Mouse (Mus musculus) Patski (cell line): ENCODE results near the gene Mthfd2. TPM values are rescaled to one million over a fixed set of nuclear protein-coding genes. Genes with fewer than 3 reads are reported as not detected.

Experiments used
- ATAC-seq: fragments of 100-300 bp; one replicate; pipeline ENCODE4 v1.8.0; 2021
- CTCF ChIA-PET: fragments of 350-600 bp; sonication (Branson Sonifier 250); formaldehyde crosslinking; loops from one replicate; lab custom pipeline; 2022; ENCODE audit warnings: inconsistent platforms; lab: Charles Lee
- POLR2A ChIA-PET: fragments of 350-600 bp; sonication (Branson Sonifier 250); formaldehyde crosslinking; loops from one replicate; lab custom pipeline; 2022; ENCODE audit warnings: antibody characterized with exemption, inconsistent platforms; lab: Charles Lee
- DNase-seq: peaks from one replicate; pipeline ENCODE4 v3.0.0-alpha.2; 2011; ENCODE audit warnings: low read depth, low spot score
- H3K27me3 ChIP-seq: fragments of 371-371 bp; one replicate; pipeline ENCODE4 v1.5.1; 2021
- CTCF ChIP-seq: fragments of 100-300 bp; IDR thresholded peaks from one replicate; pipeline ENCODE4 v1.5.1; 2021
- in situ Hi-C: fragments of 300-500 bp; cut with MboI; formaldehyde crosslinking; loops from 3 replicates; pipeline ENCODE4 v1.11.1; 2018; ENCODE audit warnings: low pct_unique_long_range_greater_than_20kb, mixed read lengths
- polyA plus RNA-seq: library from polyadenylated mRNA; unstranded; gene quantifications from one replicate; pipeline ENCODE4 v1.2.3, GENCODE M21; 2021

Gene Mthfd2
- 117 TPM for polyA plus RNA-seq

- TF ChIP-seq CTCF: no peak
- ChIA-PET CTCF (interaction anchor here (0.8 to 1.6 kb wide), 2 partner anchors 9 to 14 kb away, joined by 3 to 5 read pairs; no protein-coding TSS in a partner anchor), POLR2A (interaction anchor here (1.2 kb wide), 1 partner anchor 9 kb away, joined by 5 read pairs; no protein-coding TSS in a partner anchor)
- in situ Hi-C loops: no loop called here
- H3K27me3 ChIP-seq: no peaks in the 10 kb centered on the region
- ATAC-seq (peak; percentile 99), DNase-seq (peak; percentile 74)
These were observed at the start of gene Mthfd2, which contains the start of gene Mob1a for GRCm38 (mm10) chr6:83325525-83326393. Gene Mthfd2 (minus strand): TSS chr6:83325908. Gene Mob1a (plus strand): TSS chr6:83326016.

- ChIA-PET POLR2A (no interaction called here), CTCF (interaction anchor here (1.2 kb wide), 1 partner anchor 10 kb away, joined by 4 read pairs; no protein-coding TSS in a partner anchor)
- no peak for ATAC-seq
- no peak for TF ChIP-seq CTCF
- in situ Hi-C loops: no loop called here
- no peaks in the 10 kb centered on the region for H3K27me3 ChIP-seq
- DNase-seq: no peak
These were observed 48.1 kb upstream of the Mthfd2 start for GRCm38 (mm10) chr6:83373704-83374300.

- CTCF ChIA-PET: interaction anchor here (0.9 to 1.8 kb wide), 2 partner anchors 11 to 138 kb away, joined by 3 to 4 read pairs; no protein-coding TSS in a partner anchor
- TF ChIP-seq CTCF: no peak
- H3K27me3 ChIP-seq: no peaks in the 10 kb centered on the region
- in situ Hi-C loops: no loop called here
- ATAC-seq (no peak), DNase-seq (no peak)
- POLR2A ChIA-PET: interaction anchor here (0.5 to 0.9 kb wide), 2 partner anchors 21 to 196 kb away, joined by 3 read pairs; no protein-coding TSS in a partner anchor
These were observed 45.6 kb upstream of the Mthfd2 start for GRCm38 (mm10) chr6:83371350-83371749.

- ATAC-seq (no peak), DNase-seq (no peak)
- in situ Hi-C loops: no loop called here
- no peaks in the 10 kb centered on the region for H3K27me3 ChIP-seq
- POLR2A ChIA-PET: no interaction called here
- CTCF ChIA-PET: interaction anchor here (1.8 kb wide), 1 partner anchor 12 kb away, joined by 4 read pairs; no protein-coding TSS in a partner anchor
- TF ChIP-seq CTCF: no peak
These were observed 44.7 kb upstream of the Mthfd2 start for GRCm38 (mm10) chr6:83370316-83370965.

- DNase-seq (no peak), ATAC-seq (no peak)
- ChIA-PET POLR2A (no interaction called here), CTCF (no interaction called here)
- in situ Hi-C loops: no loop called here
- no peak for TF ChIP-seq CTCF
- no peaks in the 10 kb centered on the region for H3K27me3 ChIP-seq
These were observed 37.4 kb upstream of the Mthfd2 start for GRCm38 (mm10) chr6:83363075-83363474.

GRCm38 (mm10) chr6:83361523-83362248, 36.0 kb upstream of the Mthfd2 start:
- in situ Hi-C loops: no loop called here
- POLR2A ChIA-PET: interaction anchor here (0.8 kb wide), 1 partner anchor 149 kb away, joined by 4 read pairs; no protein-coding TSS in a partner anchor
- TF ChIP-seq CTCF: no peak
- DNase-seq (no peak), ATAC-seq (no peak)
- CTCF ChIA-PET: interaction anchor here (0.8 kb wide), 1 partner anchor 35 kb away, joined by 3 read pairs; no protein-coding TSS in a partner anchor
- H3K27me3 ChIP-seq: no peaks in the 10 kb centered on the region

- in situ Hi-C loops: loop anchor here (5.0 kb wide), 1 partner anchor 155 kb away; no protein-coding TSS in a partner anchor
- DNase-seq: no peak
- ChIA-PET POLR2A (no interaction called here), CTCF (interaction anchor here (0.8 to 2.9 kb wide), 4 partner anchors 80 to 178 kb away, joined by 3 to 13 read pairs (median 3); no protein-coding TSS in a partner anchor)
- no peaks in the 10 kb centered on the region for H3K27me3 ChIP-seq
- TF ChIP-seq CTCF: no peak
- no peak for ATAC-seq
These were observed 31.7 kb upstream of the Mthfd2 start for GRCm38 (mm10) chr6:83357436-83357835.

- POLR2A ChIA-PET: no interaction called here
- peak; percentile 42 for ATAC-seq
- CTCF ChIA-PET: interaction anchor here (0.6 to 1.4 kb wide), 4 partner anchors 80 to 155 kb away, joined by 3 to 4 read pairs (median 3); no protein-coding TSS in a partner anchor
- TF ChIP-seq CTCF: no peak
- no peak for DNase-seq
- H3K27me3 ChIP-seq: no peaks in the 10 kb centered on the region
- in situ Hi-C loops: loop anchor here (5.0 kb wide), 1 partner anchor 156 kb away; no protein-coding TSS in a partner anchor
These were observed 30.9 kb upstream of the Mthfd2 start for GRCm38 (mm10) chr6:83356569-83357138.
